Mouse (Mus musculus) gastrocnemius, postnatal 36 days (tissue): ENCODE data around the gene Ube2cbp. TPM values are rescaled to one million over a fixed set of nuclear protein-coding genes. Genes with fewer than 3 reads are reported as not detected.
A peak's percentile ranks its signal among the peaks of the same experiment; 100 is the strongest.

ENCODE experiments used
- DNase-seq, 2 experiments: peaks; one replicate each; pipeline ENCODE4 v3.0.0; 2022
- intact Hi-C: fragments of 180-260 bp; cut with DNase I; formaldehyde crosslinking; loops from one replicate; pipeline ENCODE4 v1.15.1; 2025
- long read RNA-seq, 2 experiments: library from polyadenylated mRNA; stranded (forward); transcript quantifications; one replicate each; pipeline ENCODE4 v2.0.0; 2021
- total RNA-seq, 2 experiments: library from RNA; stranded (reverse); gene quantifications; 2 replicates each; pipeline ENCODE4 v1.2.3; 2021

The Ube2cbp gene
- 1 to 10 TPM; 2.6 to 2.8 TPM for total RNA-seq
- long read RNA-seq, experiment 1, partial matches to known transcripts: 0 of 4 reads
- long read RNA-seq, experiment 1, other reads (novel, unspliced or antisense): 1 of 4 reads
- long read RNA-seq, experiment 2, transcript Ube2cbp-201 (10 exons, 1,790 nt): major isoform, 9 of 12 reads
- long read RNA-seq, experiment 2, partial matches to known transcripts: 0 of 12 reads
- long read RNA-seq, experiment 2, other reads (novel, unspliced or antisense): 3 of 12 reads

- DNase-seq: peak; percentile 79 to 85
- intact Hi-C loops: loop anchor here (5.0 kb wide), 1 partner anchor 108 kb away; the partner anchor contains the start of genes Pgm3 and Rwdd2a
Measured at GRCm38 (mm10) chr9:86464151-86465105, at the start of gene Ube2cbp. Gene Ube2cbp, minus strand, starts transcription at chr9:86464950.

- DNase-seq: no peak
- intact Hi-C loops: no loop called here
Measured at GRCm38 (mm10) chr9:86514390-86514789, 49.6 kb upstream of the Ube2cbp start.

DNA sequence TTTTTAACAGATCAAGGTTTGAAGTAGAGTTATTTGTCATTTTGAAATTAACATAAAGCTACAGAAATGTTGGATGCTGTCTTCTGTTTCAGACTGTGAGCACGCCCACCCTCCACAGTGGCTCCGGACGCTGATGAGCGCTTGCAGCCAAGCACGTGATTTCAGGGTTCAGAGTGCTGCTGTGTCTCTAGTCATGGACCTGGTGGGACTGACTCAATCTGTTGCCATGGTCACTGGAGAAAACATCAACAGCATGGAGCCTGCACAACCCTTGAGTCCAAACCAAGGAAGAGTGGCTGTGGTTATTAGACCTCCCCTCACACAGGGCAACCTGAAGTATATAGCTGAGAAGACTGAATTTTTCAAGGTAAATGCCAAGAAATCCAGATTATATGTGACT, 49.0 kb upstream of the Ube2cbp start:
- intact Hi-C loops: no loop called here
- peak in 1 of 2 experiments; percentile 4 for DNase-seq

DNA sequence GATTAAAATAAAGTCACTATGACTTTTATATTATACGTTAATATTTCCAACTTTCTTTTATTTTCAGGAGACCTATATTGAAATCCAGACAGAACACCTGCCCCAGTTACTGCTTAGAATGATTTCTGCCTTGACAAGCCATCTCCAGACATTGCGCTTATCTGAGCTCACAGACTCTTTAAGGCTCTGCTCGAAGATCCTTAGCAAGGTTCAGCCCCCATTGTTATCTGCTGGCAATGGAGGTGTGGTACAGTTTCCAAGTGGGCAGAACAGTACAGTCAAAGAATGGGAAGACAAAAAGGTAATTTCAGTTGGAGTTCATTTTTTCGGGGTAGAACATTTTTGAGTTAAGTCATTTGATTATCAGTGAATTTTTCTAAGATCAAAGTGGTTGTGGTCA, 42.7 kb upstream of the Ube2cbp start:
- DNase-seq: no peak
- intact Hi-C loops: no loop called here

GRCm38 (mm10) chr9:86499083-86499482, 34.3 kb upstream of the Ube2cbp start:
- no peak for DNase-seq
- intact Hi-C loops: no loop called here

DNA sequence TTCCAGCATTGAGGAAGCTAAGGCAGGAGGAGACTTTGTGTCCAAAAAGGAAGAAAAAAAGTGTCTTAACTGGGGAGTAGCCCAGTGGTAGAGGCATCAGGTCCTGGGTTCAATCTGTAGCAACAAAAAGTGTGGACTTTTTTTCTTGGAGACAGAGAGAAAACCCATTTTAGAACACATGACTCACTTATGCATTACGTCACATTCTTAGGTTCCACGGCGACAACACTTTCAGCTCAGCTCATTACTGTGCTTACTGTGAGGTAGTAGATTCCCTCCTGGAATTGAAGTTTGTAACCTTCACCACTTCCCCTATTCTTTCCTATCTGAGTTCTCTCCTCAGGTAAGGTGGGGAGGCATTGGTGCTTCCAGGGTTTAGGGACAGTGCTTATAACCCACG, 31.5 kb upstream of the Ube2cbp start:
- no peak for DNase-seq
- intact Hi-C loops: no loop called here

GRCm38 (mm10) chr9:86491740-86492139, 27.0 kb upstream of the Ube2cbp start:
- intact Hi-C loops: no loop called here
- DNase-seq: no peak

GRCm38 (mm10) chr9:86482236-86482635, 17.5 kb upstream of the Ube2cbp start:
- no peak for DNase-seq
- intact Hi-C loops: no loop called here

GRCm38 (mm10) chr9:86478414-86479093, 13.8 kb upstream of the Ube2cbp start:
- intact Hi-C loops: no loop called here
- DNase-seq: no peak

DNA sequence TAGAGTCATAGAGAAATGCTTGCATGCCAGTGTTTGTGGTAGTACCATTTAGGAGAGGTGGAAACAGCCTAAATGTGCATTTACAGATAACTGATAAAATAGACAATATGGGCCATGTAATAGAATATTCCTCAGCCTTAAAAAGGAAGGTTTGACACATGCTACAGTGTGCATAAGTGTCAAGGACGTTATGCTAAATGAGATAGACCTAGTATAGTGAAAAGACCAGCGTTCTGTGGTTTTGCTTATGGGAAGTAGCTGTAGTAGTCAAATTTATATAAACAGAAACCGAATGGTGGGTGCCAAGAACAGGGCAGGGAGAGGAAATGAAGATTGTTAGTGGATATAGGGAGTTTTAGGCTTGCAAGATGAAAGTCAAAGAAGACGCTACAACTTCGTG, 12.0 kb upstream of the Ube2cbp start:
- intact Hi-C loops: no loop called here
- no peak for DNase-seq

DNA sequence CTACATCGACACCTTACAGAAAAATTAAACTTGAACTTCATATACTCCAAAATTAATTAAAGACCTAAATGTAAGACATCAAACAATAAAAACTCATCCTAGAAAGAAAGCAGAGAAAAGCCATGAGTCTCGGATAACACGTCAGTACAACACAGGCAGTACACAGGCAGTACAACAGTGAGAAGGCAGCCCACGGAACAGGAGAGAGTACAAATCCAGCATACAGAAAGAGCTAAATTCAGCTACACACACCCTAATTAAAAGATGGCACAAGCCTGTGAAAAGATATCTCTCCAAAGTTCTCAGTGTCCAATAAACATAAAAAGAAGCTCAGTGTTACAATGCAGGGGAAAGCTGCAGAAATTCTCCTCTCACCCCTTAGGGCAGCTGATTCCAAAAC, 11.2 kb upstream of the Ube2cbp start:
- intact Hi-C loops: no loop called here
- DNase-seq: no peak

DNA sequence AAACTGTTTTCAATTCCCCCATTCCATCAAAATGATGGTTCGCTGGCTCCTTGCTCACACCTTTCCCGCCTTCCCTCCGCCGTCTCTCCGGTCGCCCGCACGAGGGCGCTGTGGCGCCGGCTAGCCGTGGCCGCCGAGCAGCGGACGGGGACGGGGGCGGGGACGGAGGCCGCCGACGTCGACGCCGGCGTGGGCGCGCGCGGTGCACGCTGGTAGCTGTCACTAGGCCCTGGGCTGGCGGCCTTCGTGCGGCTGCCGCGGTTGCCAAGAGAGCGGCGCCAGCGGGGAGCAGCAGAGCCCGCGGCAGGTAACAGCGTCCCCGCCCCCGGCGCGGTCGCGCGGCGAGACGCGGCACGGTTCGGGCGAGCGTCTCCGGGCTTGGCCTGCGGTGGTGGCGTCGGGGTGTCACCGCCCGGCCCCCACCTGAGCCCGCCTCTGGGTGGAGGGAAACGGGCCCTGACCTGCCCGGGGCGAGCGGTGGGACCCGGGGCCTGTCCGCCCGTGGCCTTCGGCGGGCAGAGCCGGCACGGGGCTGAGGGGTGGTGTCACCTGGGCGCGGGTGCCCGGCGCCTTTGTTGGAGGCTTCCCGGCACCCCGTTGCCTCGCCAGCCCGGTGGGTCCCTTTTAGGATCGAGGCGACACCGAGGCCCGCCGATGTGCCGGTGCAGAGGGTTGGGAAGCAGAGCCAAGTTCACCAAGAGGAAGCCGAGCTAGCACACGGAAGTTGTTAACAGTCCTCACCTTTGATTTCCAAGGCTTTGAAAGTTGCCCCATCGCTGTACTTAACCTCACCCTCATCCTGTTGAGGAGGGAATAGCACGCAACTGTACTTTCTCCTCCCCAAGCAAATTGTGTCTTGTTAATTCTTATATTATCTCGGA, 2.5 kb upstream of the Ube2cbp start, which contains the start of gene Dop1a:
Gene Dop1a, plus strand, starts transcription at position 165 of the 881 bp plus-strand sequence.
- DNase-seq: peak; percentile 83 to 85
- intact Hi-C loops: loop anchor here (5.0 kb wide), 1 partner anchor 105 kb away; the partner anchor contains the start of genes Pgm3 and Rwdd2a

DNA sequence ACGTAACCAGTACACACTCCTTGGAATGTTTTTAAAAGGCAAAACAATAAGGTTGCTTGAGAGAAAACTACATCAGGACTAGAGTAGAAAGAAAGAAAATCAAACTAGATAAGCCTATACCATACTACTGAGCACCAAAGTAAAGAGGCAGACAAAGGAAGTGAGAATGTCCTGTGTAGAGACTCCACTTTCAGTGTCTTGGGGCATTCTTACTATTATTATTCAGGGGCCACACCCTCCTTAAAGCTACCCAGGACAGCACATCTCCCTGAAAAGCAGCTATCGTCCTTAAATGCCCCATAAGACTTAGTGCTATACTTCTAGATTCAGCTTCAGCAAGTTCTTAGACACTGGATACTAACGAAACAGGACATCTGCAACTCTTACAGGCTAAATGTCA, 11.1 kb downstream of the Ube2cbp start:
- no peak for DNase-seq
- intact Hi-C loops: no loop called here

DNA sequence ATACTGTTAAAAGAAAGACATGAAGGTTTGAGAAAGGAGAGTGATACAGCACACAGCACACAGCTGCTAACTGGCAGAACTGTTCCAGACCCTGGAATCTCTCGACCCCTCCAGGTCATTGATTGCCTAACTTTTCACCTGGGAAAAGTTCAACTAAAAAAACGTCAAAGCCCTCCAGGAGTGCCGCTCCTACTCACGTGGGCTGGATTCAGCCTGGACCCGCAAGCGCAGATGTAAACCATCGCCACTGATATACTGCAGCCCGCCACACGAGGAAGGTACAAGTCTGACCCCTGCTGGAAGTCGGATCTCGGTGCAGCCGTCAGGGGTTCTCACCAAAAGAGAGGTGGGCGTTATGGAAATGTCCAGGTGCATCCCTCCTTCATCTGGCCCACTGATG, 13.1 kb downstream of the Ube2cbp start:
- intact Hi-C loops: no loop called here
- no peak for DNase-seq

- intact Hi-C loops: no loop called here
- DNase-seq: no peak
Measured at GRCm38 (mm10) chr9:86451094-86451493, 13.7 kb downstream of the Ube2cbp start.

DNA sequence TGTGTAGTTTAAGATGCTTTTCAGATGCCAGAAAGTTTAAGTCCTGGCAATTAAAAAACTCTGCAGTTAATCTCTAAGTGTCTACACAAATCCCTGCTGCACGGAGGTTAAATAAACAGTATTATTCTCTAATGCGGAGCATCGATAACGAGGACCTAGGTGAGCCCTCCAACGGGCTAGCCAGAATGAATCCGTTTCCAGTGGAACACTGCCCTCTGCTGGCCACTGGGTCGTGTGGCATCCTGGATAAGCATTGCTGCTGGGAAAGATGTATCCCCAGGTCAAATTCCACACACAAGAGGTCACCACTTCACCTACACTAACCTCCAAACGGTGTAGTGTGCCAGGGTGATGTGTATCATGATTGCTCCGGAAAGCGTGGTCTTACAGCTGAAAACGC, 15.2 kb downstream of the Ube2cbp start:
- DNase-seq: peak; percentile 59 to 65
- intact Hi-C loops: loop anchor here (2.0 to 10.0 kb wide), 2 partner anchors 225 to 671 kb away; no protein-coding TSS in a partner anchor

DNA sequence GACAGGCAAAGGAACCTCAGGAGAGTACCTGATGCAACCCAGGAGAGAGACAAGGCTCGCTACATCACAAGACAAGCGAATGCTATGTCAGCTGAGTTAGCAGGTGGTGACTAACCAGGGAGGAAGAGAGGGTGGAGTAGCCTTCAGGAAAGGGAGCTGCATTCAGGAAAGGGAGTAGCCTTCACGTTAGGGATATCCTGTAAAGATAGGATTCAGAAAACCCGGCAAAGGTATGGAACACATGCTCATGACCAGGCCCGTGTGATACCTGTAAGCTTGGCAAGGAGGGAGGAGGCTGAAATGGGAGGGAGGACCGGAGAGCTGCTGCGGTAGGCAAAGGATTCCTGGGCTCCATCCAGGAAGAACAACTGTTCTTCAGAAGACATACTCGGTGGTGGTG, 17.3 kb downstream of the Ube2cbp start:
- intact Hi-C loops: loop anchor here (10.0 kb wide), 1 partner anchor 223 kb away; no protein-coding TSS in a partner anchor
- DNase-seq: no peak

- DNase-seq: no peak
- intact Hi-C loops: loop anchor here (10.0 kb wide), 1 partner anchor 222 kb away; no protein-coding TSS in a partner anchor
Measured at GRCm38 (mm10) chr9:86446847-86447246, 17.9 kb downstream of the Ube2cbp start.

DNA sequence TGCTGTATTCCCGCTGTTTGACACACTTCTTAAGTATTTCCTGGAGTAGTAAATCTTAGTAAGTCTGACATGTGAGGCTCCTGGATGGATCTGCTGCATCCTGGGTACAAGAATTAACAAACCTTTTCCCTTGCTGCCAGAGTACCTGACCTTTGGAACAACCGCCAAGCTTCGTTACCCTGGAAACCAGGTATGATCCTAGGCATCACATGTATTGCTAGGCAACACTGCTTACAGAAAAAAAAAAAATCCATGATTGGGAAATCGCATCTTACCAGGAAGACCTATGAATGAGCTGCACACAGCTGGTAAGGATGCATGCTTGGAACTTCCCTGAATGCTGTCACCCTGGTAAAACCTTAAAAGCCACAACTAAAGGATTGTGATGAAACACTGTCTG, 22.5 kb downstream of the Ube2cbp start:
- no peak for DNase-seq
- intact Hi-C loops: loop anchor here (10.0 kb wide), 1 partner anchor 217 kb away; no protein-coding TSS in a partner anchor
